Mouse (Mus musculus): ENCODE data around the gene Itpr2.
A peak's percentile ranks its signal among the peaks of the same experiment; 100 is the strongest.

DNA sequence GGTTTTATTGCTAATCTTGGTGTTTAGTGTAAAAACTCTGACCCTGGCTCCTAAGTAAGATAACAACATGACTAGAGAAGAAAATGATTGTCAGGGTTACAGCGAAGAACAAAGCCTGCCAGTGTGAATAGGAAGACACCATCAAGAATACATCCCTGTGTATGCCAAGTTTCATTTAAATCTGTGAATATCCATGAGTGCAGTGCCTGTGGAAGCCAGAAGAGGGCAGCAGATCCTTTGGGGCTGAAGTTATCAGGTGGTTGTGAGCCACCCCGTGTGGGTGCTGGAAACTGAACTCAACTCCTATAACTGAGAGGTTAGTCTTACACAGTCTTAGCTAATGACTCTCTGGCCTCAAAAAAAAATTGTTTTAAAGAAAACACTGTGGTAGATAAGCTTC lies 109.8 kb downstream of the Itpr2 start:
- TF ChIP-seq CTCF (conservative IDR thresholded peaks at IDR 0.05; ENCODE audit: insufficient read depth, insufficient read length, low read depth, low read length) (peak; percentile 40), POLR2A (IDR thresholded peaks at IDR 0.05; ENCODE audit: low read depth, low read length) (no peak)

All from kidney, adult 2 months (tissue).